Mouse (Mus musculus) ES-Bruce4 (cell line): Measurements from ENCODE around the gene Usp7.

Experiments
- CTCF ChIP-seq: IDR thresholded peaks from one replicate; pipeline ENCODE4 v1.8.1; 2011; ENCODE audit warnings: low read depth, low read length
- EP300 ChIP-seq: IDR thresholded peaks from 2 replicates; pipeline ENCODE4 v1.6.1; 2011; ENCODE audit warnings: low read depth, low read length; ENCODE audit not compliant: insufficient read depth
- POLR2A ChIP-seq: IDR thresholded peaks from one replicate; pipeline ENCODE4 v1.8.1; 2011; ENCODE audit warnings: low read length; ENCODE audit not compliant: insufficient read depth

DNA sequence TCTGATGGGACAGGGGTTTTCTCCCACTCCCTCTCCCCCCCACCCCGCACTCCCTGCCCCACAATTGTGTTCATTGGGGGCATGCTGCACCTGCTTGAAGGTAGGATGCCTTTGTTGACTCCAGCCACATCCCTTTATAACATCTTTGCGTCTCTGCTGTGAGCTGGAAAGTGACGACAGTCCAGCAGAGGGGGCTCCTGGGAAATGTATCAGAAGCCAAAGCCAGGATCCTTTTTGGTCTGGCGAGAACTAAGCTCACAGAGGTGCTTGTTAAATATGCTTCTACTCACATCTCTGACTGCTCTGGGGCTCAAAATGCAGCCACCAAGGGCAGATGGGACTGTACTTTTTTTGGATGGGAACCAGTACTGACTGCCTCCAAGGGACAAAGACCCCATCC is 21.0 kb downstream of the Usp7 start:
- peak; percentile 42 for TF ChIP-seq CTCF
- TF ChIP-seq POLR2A, result no peak
- TF ChIP-seq EP300, result no peak
